Mouse (Mus musculus) liver, postnatal 0 days (tissue): ENCODE measurements around the gene Atp5h. TPM values are rescaled to one million over a fixed set of nuclear protein-coding genes. Genes with fewer than 3 reads are reported as not detected.
A peak's percentile ranks its signal among the peaks of the same experiment; 100 is the strongest.

Experiments
- ATAC-seq: fragments of 200-750 bp; cut with Nextera tagmentation; 2 replicates; pipeline ENCODE4 v1.8.0; 2017; ENCODE audit warnings: mild to moderate bottlenecking, moderate library complexity
- DNase-seq: peaks from one replicate; pipeline ENCODE4 v3.0.0-alpha.2; 2016
- H3K27ac ChIP-seq: fragments of 300-500 bp; sonication (generic); 2 replicates; pipeline ENCODE4 v1.5.1; 2014; ENCODE audit warnings: antibody characterized with exemption, moderate library complexity, mild to moderate bottlenecking, low read depth
- H3K27me3 ChIP-seq: fragments of 300-500 bp; sonication (generic); 2 replicates; pipeline ENCODE4 v1.6.1; 2014; ENCODE audit warnings: low read length, control low read depth, mixed read lengths; ENCODE audit not compliant: insufficient read depth
- H3K36me3 ChIP-seq: fragments of 300-500 bp; sonication (generic); replicated peaks from 2 replicates; pipeline ENCODE4 v1.6.1; 2014; ENCODE audit warnings: mild to moderate bottlenecking, control low read depth, low read length, moderate library complexity, mixed read lengths; ENCODE audit not compliant: insufficient read depth
- H3K4me1 ChIP-seq: fragments of 300-500 bp; sonication (generic); 2 replicates; pipeline ENCODE4 v1.6.1; 2014; ENCODE audit warnings: antibody characterized with exemption, mild to moderate bottlenecking, control low read depth; ENCODE audit not compliant: insufficient read depth
- H3K4me2 ChIP-seq: fragments of 300-500 bp; sonication (generic); 2 replicates; pipeline ENCODE4 v1.6.1; 2014; ENCODE audit warnings: low read depth, mild to moderate bottlenecking, low read length, moderate library complexity, mixed read lengths
- H3K4me3 ChIP-seq: fragments of 300-500 bp; sonication (generic); 2 replicates; pipeline ENCODE4 v1.5.1; 2014; ENCODE audit warnings: low read depth, low read length
- H3K9ac ChIP-seq: fragments of 300-500 bp; sonication (generic); replicated peaks from 2 replicates; pipeline ENCODE4 v1.6.1; 2014; ENCODE audit warnings: mild to moderate bottlenecking, moderate library complexity
- H3K9me3 ChIP-seq: fragments of 300-500 bp; sonication (generic); 2 replicates; pipeline ENCODE4 v1.6.1; 2016; ENCODE audit warnings: mild to moderate bottlenecking, control low read depth, low read length, mixed read lengths
- CTCF ChIP-seq: sonication (generic); IDR thresholded peaks from 2 replicates; pipeline ENCODE4 v1.5.1; 2016; ENCODE audit warnings: antibody characterized with exemption, low read depth
- EP300 ChIP-seq: IDR thresholded peaks from 2 replicates; pipeline ENCODE4 v1.6.1; 2016; ENCODE audit warnings: antibody characterized with exemption, low read depth, mild to moderate bottlenecking
- WGBS: fragments of 180-500 bp; shearing (Covaris S2); extraction: QIAGEN DNeasy Blood & Tissue Kit; methylation state at CpG from one replicate; pipeline ENCODE4 v1.1.7; 2014; ENCODE audit not compliant: insufficient replicate concordance; 5-methylcytosine and 5-hydroxymethylcytosine counted together
- polyA plus RNA-seq: library from polyadenylated mRNA; unstranded; fragments of >200 nt; fragmentation: Nextera tagmentation; extraction: Ambion mirVana; gene quantifications from 2 replicates; pipeline ENCODE4 v1.2.1, GENCODE M21; 2015

Gene Atp5h
- polyA plus RNA-seq, 1 experiment from 2014 or later: 857 TPM

DNA sequence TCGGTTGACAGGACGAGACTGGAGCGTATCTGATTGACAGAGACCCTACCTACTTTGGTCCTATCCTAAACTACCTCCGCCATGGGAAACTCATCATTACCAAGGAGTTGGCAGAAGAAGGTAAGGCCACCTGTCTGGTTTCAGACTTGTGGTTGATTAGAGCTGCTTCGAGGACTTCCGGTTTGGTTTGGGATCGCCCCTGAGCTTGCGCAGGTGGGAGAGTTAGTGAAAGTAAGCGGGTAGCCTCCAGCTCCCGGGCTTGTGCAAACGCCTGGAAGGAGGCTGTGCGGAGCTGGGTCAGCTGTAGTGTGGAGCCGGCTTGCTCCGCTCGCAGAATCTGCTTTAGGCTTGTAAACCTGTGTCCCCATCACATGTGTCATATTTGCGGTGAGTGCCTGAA is 2.2 kb upstream of the Atp5h start:
- Histone ChIP-seq H3K4me1 (peaks cover 24% of the 10 kb centered on the region), H3K9me3 (no peaks in the 10 kb centered on the region), H3K27me3 (no peaks in the 10 kb centered on the region), H3K27ac (no peak overlapping the region), H3K4me3 (no peak overlapping the region), H3K4me2 (no peak overlapping the region), H3K36me3 (peaks cover 17% of the 10 kb centered on the region), H3K9ac (no peak overlapping the region)
- no peak for TF ChIP-seq CTCF
- TF ChIP-seq EP300: no peak
- no peak for DNase-seq
- ATAC-seq: no peak
- WGBS: 87% methylated on average over 16 of the region's 16 CpGs

- Histone ChIP-seq H3K27ac (no peak overlapping the region), H3K9me3 (no peaks in the 10 kb centered on the region), H3K4me3 (peak overlapping the region; percentile 91; the same call in 1 of the 2 replicates), H3K4me2 (peak overlapping the region; percentile 96), H3K9ac (no peak overlapping the region), H3K4me1 (peaks cover 24% of the 10 kb centered on the region), H3K27me3 (no peaks in the 10 kb centered on the region), H3K36me3 (peaks cover 23% of the 10 kb centered on the region)
- ATAC-seq: no peak
- 51% methylated on average over 1 of the region's 1 CpGs for WGBS
- no peak for DNase-seq
- TF ChIP-seq EP300: no peak
- no peak for TF ChIP-seq CTCF
Observed at GRCm38 (mm10) chr11:115421328-115421727, 1.6 kb upstream of the Atp5h start.

GRCm38 (mm10) chr11:115420336-115421190 is 801 bp upstream of the Atp5h start:
- 2% methylated on average over 27 of the region's 45 CpGs for WGBS
- TF ChIP-seq CTCF (peak; percentile 5; the same call in 1 of the 2 replicates), EP300 (no peak)
- H3K4me2 ChIP-seq: peak overlapping the region; percentile 96

DNA sequence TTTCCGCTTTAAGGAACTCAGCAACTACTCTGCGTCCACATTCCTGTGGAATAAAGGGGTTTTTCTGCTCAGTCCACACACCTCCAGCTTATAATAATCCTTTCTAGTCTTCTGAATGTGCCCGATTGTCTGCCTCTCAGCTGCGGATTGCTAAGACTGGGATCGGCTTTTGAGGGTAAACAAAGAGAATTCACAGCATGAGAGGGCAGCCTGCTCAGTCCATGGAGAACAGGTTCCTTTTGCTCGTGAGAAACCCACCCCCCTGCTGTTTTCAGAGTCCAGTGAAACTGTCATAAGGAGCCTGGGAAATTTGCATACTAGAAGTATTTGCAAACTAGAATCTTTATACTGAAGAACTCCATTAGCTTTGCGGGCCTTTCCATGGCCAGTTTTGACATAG is 10.2 kb downstream of the Atp5h start:
- no peak overlapping the region for H3K4me2 ChIP-seq
- H3K36me3 ChIP-seq: peaks cover 15% of the 10 kb centered on the region
- no peak for TF ChIP-seq EP300
- ATAC-seq: no peak
- H3K9ac ChIP-seq: no peak overlapping the region
- no peak overlapping the region for H3K27ac ChIP-seq
- H3K4me3 ChIP-seq: no peak overlapping the region
- 86% methylated on average over 7 of the region's 7 CpGs for WGBS
- H3K27me3 ChIP-seq: no peaks in the 10 kb centered on the region
- peaks cover 20% of the 10 kb centered on the region for H3K4me1 ChIP-seq
- H3K9me3 ChIP-seq: no peaks in the 10 kb centered on the region
- no peak for DNase-seq

More at GRCm38 (mm10) chr11:115420336-115421190, 801 bp upstream of the Atp5h start:
- Histone ChIP-seq H3K27me3 (no peaks in the 10 kb centered on the region), H3K36me3 (peaks cover 25% of the 10 kb centered on the region), H3K4me1 (peaks cover 24% of the 10 kb centered on the region), H3K4me3 (peak overlapping the region; percentile 91), H3K9ac (peak overlapping the region; percentile 94), H3K9me3 (no peaks in the 10 kb centered on the region), H3K27ac (peak overlapping the region; percentile 80)
- ATAC-seq (peak; percentile 46), DNase-seq (peak; percentile 72)

DNA sequence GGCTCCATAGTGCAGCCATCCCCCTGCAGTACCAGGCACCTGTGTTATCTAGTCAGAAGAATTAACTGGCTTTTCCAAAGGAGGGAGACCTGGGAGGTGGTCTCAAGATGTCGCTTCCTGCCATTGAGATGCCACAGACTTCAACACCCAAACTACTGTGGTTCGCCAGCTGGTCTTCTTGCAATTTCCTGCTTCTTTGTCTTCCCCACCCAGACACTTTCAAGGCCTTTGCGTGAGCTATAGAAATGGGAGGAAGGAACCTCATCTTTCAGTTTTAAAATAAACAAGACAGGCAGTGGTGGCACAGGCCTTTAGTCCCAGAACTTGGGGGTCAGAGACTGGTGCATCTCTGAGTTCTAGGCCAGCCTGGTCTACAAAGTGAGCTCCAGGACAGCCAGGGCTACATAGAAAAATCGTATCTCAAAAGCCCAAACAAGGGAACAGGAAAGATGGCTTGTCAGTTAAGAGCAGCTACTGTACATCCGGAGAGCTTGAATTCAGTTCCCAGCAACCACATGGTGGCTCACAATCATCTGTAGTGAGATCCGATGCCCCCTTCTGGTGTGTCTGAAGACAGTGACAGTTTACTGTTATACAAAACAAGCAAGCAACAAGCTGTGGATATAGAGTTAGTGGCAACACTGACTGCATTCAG is 11.4 kb downstream of the Atp5h start:
- no peak for DNase-seq

GRCm38 (mm10) chr11:115406858-115407401 is 12.8 kb downstream of the Atp5h start:
- ATAC-seq (no peak), DNase-seq (no peak)
- no peak overlapping the region for H3K4me2 ChIP-seq
- H3K9ac ChIP-seq: no peak overlapping the region
- H3K9me3 ChIP-seq: no peaks in the 10 kb centered on the region
- WGBS: 81% methylated on average over 17 of the region's 17 CpGs
- H3K4me3 ChIP-seq: no peak overlapping the region
- H3K27ac ChIP-seq: no peak overlapping the region
- no peak for TF ChIP-seq EP300
- TF ChIP-seq CTCF: no peak
- no peaks in the 10 kb centered on the region for H3K27me3 ChIP-seq
- H3K36me3 ChIP-seq: peaks cover 15% of the 10 kb centered on the region
- peaks cover 25% of the 10 kb centered on the region for H3K4me1 ChIP-seq

More for the DNA sequence above, 11.4 kb downstream of the Atp5h start:
- Histone ChIP-seq H3K4me3 (no peak overlapping the region), H3K4me1 (peaks cover 25% of the 10 kb centered on the region), H3K9me3 (no peaks in the 10 kb centered on the region), H3K36me3 (peaks cover 15% of the 10 kb centered on the region), H3K9ac (no peak overlapping the region), H3K27me3 (no peaks in the 10 kb centered on the region), H3K4me2 (no peak overlapping the region), H3K27ac (peak overlapping the region; percentile 55)
- ATAC-seq: no peak
- 55% methylated on average over 6 of the region's 6 CpGs for WGBS
- no peak for TF ChIP-seq EP300
- no peak; the same call in 1 of the 2 replicates for TF ChIP-seq CTCF
